Mouse (Mus musculus): ENCODE results near the gene Hspa8. TPM values are rescaled to one million over a fixed set of nuclear protein-coding genes. Genes with fewer than 3 reads are reported as not detected.

Gene Hspa8
- total RNA-seq, 2 experiments from 2014 or later = 2,357 to 2,519 TPM

- DNase-seq = no peak
These were observed 11.1 kb downstream of the Hspa8 start for GRCm38 (mm10) chr9:40811860-40812259.

- no peak for DNase-seq
These were observed 13.3 kb downstream of the Hspa8 start for GRCm38 (mm10) chr9:40814060-40814459.

- no peak for DNase-seq
These were observed 16.7 kb downstream of the Hspa8 start for GRCm38 (mm10) chr9:40817325-40818028.

GRCm38 (mm10) chr9:40825601-40826000 is 24.8 kb downstream of the Hspa8 start:
- DNase-seq = no peak

GRCm38 (mm10) chr9:40827366-40827765 is 26.6 kb downstream of the Hspa8 start:
- DNase-seq = peak in 1 of 2 experiments; percentile 32

- DNase-seq = peak; percentile 66 to 77
These were observed 33.8 kb downstream of the Hspa8 start for GRCm38 (mm10) chr9:40834569-40834968.

GRCm38 (mm10) chr9:40836681-40837080 is 35.9 kb downstream of the Hspa8 start:
- no peak for DNase-seq

GRCm38 (mm10) chr9:40839662-40840061 is 38.9 kb downstream of the Hspa8 start:
- no peak for DNase-seq

GRCm38 (mm10) chr9:40851515-40851914 is 50.7 kb downstream of the Hspa8 start:
- no peak for DNase-seq

- no peak for DNase-seq
These were observed 57.8 kb downstream of the Hspa8 start for GRCm38 (mm10) chr9:40858461-40859160.

- DNase-seq = no peak
These were observed 58.4 kb downstream of the Hspa8 start for GRCm38 (mm10) chr9:40859196-40859595.

Other genes with a start within 250 kb of the Hspa8 start
- gene Gm21915, start 130.4 kb upstream of the Hspa8 start, total RNA-seq (2021) = not detected
- 10 to 100 TPM; 24.6 to 33.8 TPM for gene Clmp, start 115.0 kb upstream of the Hspa8 start, total RNA-seq (2021)
- gene Bsx, start 73.1 kb downstream of the Hspa8 start, total RNA-seq (2021) = not detected
- under 1 TPM; 0.23 to 0.65 TPM for gene Jhy, start 163.1 kb downstream of the Hspa8 start, total RNA-seq (2021)
- gene Crtam, start 203.6 kb downstream of the Hspa8 start, total RNA-seq (2021) = under 1 TPM; 0.10 to 0.18 TPM